Mouse (Mus musculus): Measurements from ENCODE around the gene Zfp281. TPM values are rescaled to one million over a fixed set of nuclear protein-coding genes. Genes with fewer than 3 reads are reported as not detected.

Zfp281 gene
- 18.3 and 19.0 TPM in 2 replicates for polyA plus RNA-seq (2015; fragmentation: Nextera tagmentation; extraction: Ambion mirVana)

DNA sequence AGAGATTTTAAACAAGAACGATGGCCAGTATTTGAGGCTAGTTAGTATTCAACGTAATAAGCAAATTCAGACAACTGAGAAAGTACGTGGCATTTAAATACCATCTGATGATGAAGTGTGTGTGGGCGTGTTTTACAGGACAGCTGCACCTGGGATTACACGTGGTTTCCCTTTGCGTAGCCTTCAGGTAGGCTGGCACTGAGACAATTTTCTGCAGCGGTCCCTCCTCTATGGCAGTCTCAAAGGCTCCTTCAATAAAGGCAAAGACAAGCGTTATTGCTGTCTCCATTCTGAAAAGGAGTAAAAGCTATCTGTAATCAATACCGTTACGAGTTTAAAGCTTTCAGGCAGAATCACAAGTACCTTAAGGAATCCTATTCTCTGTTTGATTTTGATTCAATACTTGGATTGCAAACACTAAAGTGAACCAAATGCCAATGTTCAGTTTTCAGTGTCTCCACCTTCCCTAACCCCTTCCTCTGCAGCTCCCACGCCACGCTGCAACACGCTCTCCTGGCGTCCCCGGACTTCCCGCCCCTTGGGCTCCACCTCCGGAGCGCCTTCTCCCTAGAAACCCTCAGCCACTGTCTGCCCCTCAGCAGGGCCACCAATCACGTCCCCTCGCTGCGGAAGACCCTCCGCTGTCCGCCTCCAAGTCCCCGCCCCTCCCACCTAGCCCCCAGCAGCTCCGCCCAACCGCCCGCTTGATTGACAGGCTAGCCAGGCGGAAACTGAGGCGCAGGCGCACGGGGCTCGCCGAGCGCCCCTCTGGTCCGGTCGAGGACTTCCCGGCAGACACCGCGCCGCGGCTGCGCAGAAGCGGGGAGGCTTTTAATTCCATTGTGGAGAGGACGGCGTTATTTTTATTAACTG lies at the start of gene Zfp281:
Gene Zfp281, plus strand, starts transcription at position 756 of the 873 bp plus-strand sequence.
- peak; percentile 98 for ATAC-seq (replicated peaks; ENCODE audit: low FRiP score, low read depth)
- H3K36me3 ChIP-seq (ENCODE audit: insufficient read depth, low read length), result peaks cover 10% of the 10 kb centered on the region; the same call in 1 of the 2 replicates
- peak within 1 kb of the TSS; percentile 95 for H3K27ac ChIP-seq
- no peaks in the 10 kb centered on the region for H3K9me3 ChIP-seq (replicated peaks; ENCODE audit: low read length)
- H3K27me3 ChIP-seq (ENCODE audit: insufficient read depth, low read length), result no peaks in the 10 kb centered on the region
- TF ChIP-seq CTCF (IDR thresholded peaks at IDR 0.05; ENCODE audit: low read depth), result no peak; the same call in 1 of the 2 replicates
- WGBS, result 1% methylated on average over 44 of the region's 45 CpGs
- DNase-seq (ENCODE audit: low spot score), result peak; percentile 98
- peaks cover 23% of the 10 kb centered on the region for H3K4me1 ChIP-seq (replicated peaks; ENCODE audit: insufficient read depth, low read length)
- H3K4me2 ChIP-seq (ENCODE audit: low read length), result peak within 1 kb of the TSS; percentile 80
- H3K4me3 ChIP-seq (replicated peaks; ENCODE audit: low read depth, low read length), result peak within 1 kb of the TSS; percentile 94
- H3K9ac ChIP-seq (ENCODE audit: low read depth, low read length), result peak within 1 kb of the TSS; percentile 90

DNA sequence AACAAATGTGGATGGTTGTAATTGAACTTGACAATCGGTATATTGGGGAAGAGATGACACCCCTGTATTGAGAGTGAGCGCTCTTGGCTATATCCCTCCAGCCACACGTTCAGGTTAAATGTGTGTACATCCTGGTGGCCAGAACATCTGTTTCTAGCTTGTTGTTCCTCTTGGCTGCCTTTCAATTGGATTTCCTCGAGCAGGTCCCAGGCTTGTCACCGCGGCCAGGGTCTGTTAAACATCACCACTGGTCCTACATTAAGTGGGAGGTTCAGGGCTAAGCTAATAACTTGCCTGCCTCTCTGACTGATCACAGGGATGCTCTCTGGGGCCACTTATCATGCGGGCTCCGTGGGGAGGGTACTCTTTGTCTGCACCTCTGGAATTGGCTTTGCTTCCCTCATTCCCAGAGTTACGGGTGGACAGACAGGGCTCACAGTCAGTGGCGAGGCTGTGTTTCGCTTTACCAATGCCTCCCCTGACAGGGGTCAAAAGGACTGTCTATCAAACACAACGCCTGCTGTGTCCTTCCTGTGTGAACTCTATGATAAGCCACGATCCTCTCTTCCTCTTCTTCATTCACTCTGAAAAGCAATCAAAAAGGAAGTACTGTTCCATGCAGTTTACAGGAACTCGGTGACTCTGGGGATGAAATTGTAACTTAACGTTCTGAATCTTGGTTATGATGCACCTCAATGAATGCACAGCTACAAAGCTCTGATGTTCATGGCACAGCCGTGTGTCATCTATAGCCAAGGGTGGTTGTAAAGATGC lies 46.6 kb upstream of the Zfp281 start:
- peak; percentile 84; the same call in 1 of the 2 replicates for ATAC-seq (replicated peaks; ENCODE audit: low FRiP score, low read depth)
- peaks cover 10% of the 10 kb centered on the region; the same call in 1 of the 2 replicates for H3K4me1 ChIP-seq (replicated peaks; ENCODE audit: insufficient read depth, low read length)
- H3K27me3 ChIP-seq (ENCODE audit: insufficient read depth, low read length), result no peaks in the 10 kb centered on the region
- 17% methylated on average over 16 of the region's 16 CpGs for WGBS
- DNase-seq (ENCODE audit: low spot score), result peak; percentile 68
- H3K4me3 ChIP-seq (replicated peaks; ENCODE audit: low read depth, low read length), result no peak overlapping the region
- TF ChIP-seq CTCF (IDR thresholded peaks at IDR 0.05; ENCODE audit: low read depth), result no peak
- H3K36me3 ChIP-seq (ENCODE audit: insufficient read depth, low read length), result no peaks in the 10 kb centered on the region
- H3K9ac ChIP-seq (ENCODE audit: low read depth, low read length), result no peak overlapping the region
- no peak overlapping the region for H3K27ac ChIP-seq
- H3K4me2 ChIP-seq (ENCODE audit: low read length), result peak overlapping the region; percentile 13; the same call in 1 of the 2 replicates
- H3K9me3 ChIP-seq (replicated peaks; ENCODE audit: low read length), result no peaks in the 10 kb centered on the region

- ATAC-seq (replicated peaks; ENCODE audit: low FRiP score, low read depth), result no peak
- TF ChIP-seq CTCF (IDR thresholded peaks at IDR 0.05; ENCODE audit: low read depth), result no peak
- Histone ChIP-seq H3K27ac (no peak overlapping the region), H3K27me3 (ENCODE audit: insufficient read depth, low read length) (no peaks in the 10 kb centered on the region), H3K9me3 (replicated peaks; ENCODE audit: low read length) (no peaks in the 10 kb centered on the region), H3K4me2 (ENCODE audit: low read length) (no peak overlapping the region), H3K4me1 (replicated peaks; ENCODE audit: insufficient read depth, low read length) (peaks cover 10% of the 10 kb centered on the region; the same call in 1 of the 2 replicates), H3K9ac (ENCODE audit: low read depth, low read length) (no peak overlapping the region), H3K36me3 (ENCODE audit: insufficient read depth, low read length) (no peaks in the 10 kb centered on the region), H3K4me3 (replicated peaks; ENCODE audit: low read depth, low read length) (no peak overlapping the region)
- 70% methylated on average over 14 of the region's 14 CpGs for WGBS
- DNase-seq (ENCODE audit: low spot score), result no peak
Measured at GRCm38 (mm10) chr1:136579360-136579759, 45.3 kb upstream of the Zfp281 start.

DNA sequence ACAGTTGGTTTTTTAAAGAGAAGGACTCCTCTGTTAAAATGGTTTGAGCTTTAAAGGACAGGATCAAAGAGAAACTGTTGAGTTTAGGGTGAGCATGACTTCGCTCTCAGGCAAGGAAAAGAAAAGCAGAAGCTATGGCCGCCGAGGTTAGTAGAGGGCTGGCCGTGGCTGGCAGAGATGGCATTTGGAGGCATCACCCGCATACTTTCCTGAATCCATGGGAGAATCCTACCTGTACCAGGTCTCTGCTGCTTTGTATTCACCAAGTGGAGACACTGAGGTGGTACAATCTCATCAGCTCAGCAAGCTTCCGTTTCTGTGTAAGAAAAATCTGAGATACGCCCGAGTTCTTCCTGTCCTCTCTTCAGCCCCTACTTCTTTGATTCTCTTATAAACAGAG lies 44.4 kb upstream of the Zfp281 start:
- no peak for DNase-seq (ENCODE audit: low spot score)
- Histone ChIP-seq H3K9me3 (replicated peaks; ENCODE audit: low read length) (no peaks in the 10 kb centered on the region), H3K4me3 (replicated peaks; ENCODE audit: low read depth, low read length) (no peak overlapping the region), H3K27ac (no peak overlapping the region), H3K4me2 (ENCODE audit: low read length) (no peak overlapping the region), H3K9ac (ENCODE audit: low read depth, low read length) (no peak overlapping the region), H3K36me3 (ENCODE audit: insufficient read depth, low read length) (no peaks in the 10 kb centered on the region), H3K27me3 (ENCODE audit: insufficient read depth, low read length) (no peaks in the 10 kb centered on the region), H3K4me1 (replicated peaks; ENCODE audit: insufficient read depth, low read length) (peaks cover 10% of the 10 kb centered on the region; the same call in 1 of the 2 replicates)
- no peak for TF ChIP-seq CTCF (IDR thresholded peaks at IDR 0.05; ENCODE audit: low read depth)
- ATAC-seq (replicated peaks; ENCODE audit: low FRiP score, low read depth), result no peak
- WGBS, result 88% methylated on average over 8 of the region's 8 CpGs

DNA sequence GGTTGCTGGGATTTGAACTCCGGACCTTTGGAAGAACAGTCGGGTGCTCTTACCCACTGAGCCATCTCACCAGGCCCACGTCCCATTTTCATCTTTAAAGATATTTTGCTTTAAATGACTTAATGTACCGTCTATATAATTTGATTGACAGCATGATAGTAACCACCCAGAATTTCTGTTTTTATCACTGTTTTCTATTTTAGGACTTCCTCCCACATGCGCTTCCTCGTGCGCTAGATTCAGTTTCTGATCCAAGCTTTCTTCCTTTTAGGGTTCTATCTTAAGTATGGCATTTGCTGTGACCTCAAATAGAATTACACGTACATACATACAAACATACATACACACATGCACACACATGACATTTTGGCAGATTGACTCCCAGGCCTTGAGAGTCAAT lies 42.9 kb upstream of the Zfp281 start:
- H3K9me3 ChIP-seq (replicated peaks; ENCODE audit: low read length), result no peaks in the 10 kb centered on the region
- WGBS, result 79% methylated on average over 8 of the region's 8 CpGs
- H3K27me3 ChIP-seq (ENCODE audit: insufficient read depth, low read length), result no peaks in the 10 kb centered on the region
- H3K36me3 ChIP-seq (ENCODE audit: insufficient read depth, low read length), result no peaks in the 10 kb centered on the region
- ATAC-seq (replicated peaks; ENCODE audit: low FRiP score, low read depth) (no peak), DNase-seq (ENCODE audit: low spot score) (no peak)
- H3K9ac ChIP-seq (ENCODE audit: low read depth, low read length), result no peak overlapping the region
- no peak overlapping the region for H3K4me2 ChIP-seq (ENCODE audit: low read length)
- no peak overlapping the region for H3K27ac ChIP-seq
- H3K4me3 ChIP-seq (replicated peaks; ENCODE audit: low read depth, low read length), result no peak overlapping the region
- no peak for TF ChIP-seq CTCF (IDR thresholded peaks at IDR 0.05; ENCODE audit: low read depth)
- H3K4me1 ChIP-seq (replicated peaks; ENCODE audit: insufficient read depth, low read length), result peaks cover 7% of the 10 kb centered on the region; the same call in 1 of the 2 replicates

DNA sequence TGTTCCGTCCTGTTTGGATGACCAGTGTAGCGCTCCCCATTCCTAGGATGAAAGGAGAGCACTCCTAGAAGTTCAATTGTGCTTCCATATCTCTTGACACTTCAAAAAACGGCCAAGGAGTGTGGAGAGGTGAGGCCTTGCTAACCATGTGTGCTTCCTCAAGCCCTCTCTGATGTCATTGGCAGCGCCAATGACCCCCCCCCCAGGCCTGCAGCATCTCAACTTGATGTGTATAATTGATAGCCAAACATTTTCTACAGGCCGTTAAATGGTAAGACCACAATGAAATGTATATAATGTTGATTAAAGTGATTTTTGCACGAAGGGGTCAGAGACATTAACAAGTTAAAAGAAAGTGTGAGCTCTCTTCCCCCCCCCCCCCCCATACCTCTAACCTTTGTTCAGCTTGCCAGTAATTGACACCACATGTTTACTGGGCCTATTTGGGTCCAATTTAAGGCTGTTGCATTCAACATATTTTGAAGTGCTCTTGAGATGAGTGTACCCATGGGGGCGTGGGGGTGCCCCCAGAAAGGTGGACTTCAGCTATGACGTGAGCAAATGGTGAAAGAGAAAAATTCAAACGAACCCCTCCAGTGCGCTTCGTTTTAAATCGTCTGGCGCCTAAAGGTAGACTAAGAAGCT lies 36.8 kb upstream of the Zfp281 start:
- no peaks in the 10 kb centered on the region for H3K4me1 ChIP-seq (replicated peaks; ENCODE audit: insufficient read depth, low read length)
- no peaks in the 10 kb centered on the region for H3K36me3 ChIP-seq (ENCODE audit: insufficient read depth, low read length)
- no peaks in the 10 kb centered on the region for H3K27me3 ChIP-seq (ENCODE audit: insufficient read depth, low read length)
- WGBS, result 76% methylated on average over 13 of the region's 13 CpGs
- DNase-seq (ENCODE audit: low spot score) (no peak), ATAC-seq (replicated peaks; ENCODE audit: low FRiP score, low read depth) (no peak)
- no peaks in the 10 kb centered on the region for H3K9me3 ChIP-seq (replicated peaks; ENCODE audit: low read length)
- H3K27ac ChIP-seq, result no peak overlapping the region
- no peak overlapping the region for H3K9ac ChIP-seq (ENCODE audit: low read depth, low read length)
- no peak for TF ChIP-seq CTCF (IDR thresholded peaks at IDR 0.05; ENCODE audit: low read depth)
- no peak overlapping the region for H3K4me3 ChIP-seq (replicated peaks; ENCODE audit: low read depth, low read length)
- H3K4me2 ChIP-seq (ENCODE audit: low read length), result no peak overlapping the region

Data from kidney, postnatal 0 days (tissue).